Mouse (Mus musculus) megakaryocyte-erythroid progenitor cell, adult 5-6 weeks (primary cell): ENCODE measurements around the gene Ltbp1. TPM values are rescaled to one million over a fixed set of nuclear protein-coding genes. Genes with fewer than 3 reads are reported as not detected.

Experiments used
- ATAC-seq: replicated peaks from 2 replicates; pipeline ENCODE4 v1.8.0; 2016; ENCODE audit warnings: mild to moderate bottlenecking, inconsistent platforms; ENCODE audit not compliant: severe bottlenecking, poor library complexity, low FRiP score, low TSS enrichment
- total RNA-seq, 2 experiments: library from RNA; stranded (forward) in 1 of 2; stranded (reverse) in 1 of 2; fragments of 200-1000, 215-1000 nt in 1 of 2; fragments of >200 nt in 1 of 2; fragmentation: Nextera tagmentation in 1 of 2; gene quantifications; 2 replicates each; pipeline ENCODE4 v1.2.3; 2014 to 2017

The Ltbp1 gene
- total RNA-seq, 2 experiments from 2014 or later: 2.7 to 3.3 TPM

GRCm38 (mm10) chr17:75371650-75372049 is 366.3 kb downstream of the Ltbp1 start:
- no peak for ATAC-seq

- ATAC-seq: peak; percentile 84
Measured at GRCm38 (mm10) chr17:75372371-75372770, 367.0 kb downstream of the Ltbp1 start.

- ATAC-seq: no peak
Measured at GRCm38 (mm10) chr17:75374287-75375024, 369.1 kb downstream of the Ltbp1 start.

- ATAC-seq: no peak
Measured at GRCm38 (mm10) chr17:75378256-75378871, 373.0 kb downstream of the Ltbp1 start.

GRCm38 (mm10) chr17:75380167-75380566 is 374.8 kb downstream of the Ltbp1 start:
- ATAC-seq: no peak

- no peak for ATAC-seq
Measured at GRCm38 (mm10) chr17:75388402-75388801, 383.0 kb downstream of the Ltbp1 start.

GRCm38 (mm10) chr17:75390142-75390541 is 384.8 kb downstream of the Ltbp1 start:
- ATAC-seq: no peak

GRCm38 (mm10) chr17:75391429-75392192 is 386.2 kb downstream of the Ltbp1 start:
- ATAC-seq: no peak

GRCm38 (mm10) chr17:75406405-75406804 is 401.0 kb downstream of the Ltbp1 start:
- no peak for ATAC-seq

GRCm38 (mm10) chr17:75416861-75417260 is 411.5 kb downstream of the Ltbp1 start:
- no peak for ATAC-seq

- ATAC-seq: no peak
Measured at GRCm38 (mm10) chr17:75434152-75434551, 428.8 kb downstream of the Ltbp1 start.

GRCm38 (mm10) chr17:75434871-75435270 is 429.5 kb downstream of the Ltbp1 start:
- no peak for ATAC-seq

GRCm38 (mm10) chr17:75435599-75435998 is 430.2 kb downstream of the Ltbp1 start, which contains the start of gene Rasgrp3:
TSS of gene Rasgrp3 (plus strand) at chr17:75435896.
- no peak for ATAC-seq

GRCm38 (mm10) chr17:75436095-75436494 is 430.7 kb downstream of the Ltbp1 start:
- ATAC-seq: no peak

GRCm38 (mm10) chr17:75436819-75437218 is 431.5 kb downstream of the Ltbp1 start:
- no peak for ATAC-seq

GRCm38 (mm10) chr17:75437239-75437750 is 431.9 kb downstream of the Ltbp1 start:
- ATAC-seq: no peak

- no peak for ATAC-seq
Measured at GRCm38 (mm10) chr17:75438162-75438561, 432.8 kb downstream of the Ltbp1 start.

- no peak for ATAC-seq
Measured at GRCm38 (mm10) chr17:75439062-75439461, 433.7 kb downstream of the Ltbp1 start.

GRCm38 (mm10) chr17:75440619-75441018 is 435.3 kb downstream of the Ltbp1 start:
- ATAC-seq: no peak

- no peak for ATAC-seq
Measured at GRCm38 (mm10) chr17:75441260-75441830, 436.0 kb downstream of the Ltbp1 start.
